Mouse (Mus musculus) ovary, postnatal 10 days (tissue): ENCODE results near the gene Clip1.
"Not testable (repeated sequence)": the region's sequence is repeated elsewhere in the genome, so short reads cannot be mapped to it uniquely, and the experiment has no call there.

Experiments
- DNase-seq: peaks from one replicate; pipeline ENCODE4 v3.0.0; 2022; ENCODE audit warnings: low spot score

Clip1 gene

GRCm38 (mm10) chr5:123684221-123685144, at the start of gene Clip1:
Gene Clip1, minus strand, starts transcription at chr5:123684618.
- DNase-seq: peak; percentile 46

GRCm38 (mm10) chr5:123730981-123731380, 46.6 kb upstream of the Clip1 start:
- DNase-seq: no peak

- DNase-seq: not testable (repeated sequence)
Observed at GRCm38 (mm10) chr5:123723816-123724215, 39.4 kb upstream of the Clip1 start.

GRCm38 (mm10) chr5:123720328-123721311, 36.2 kb upstream of the Clip1 start, which contains the start of gene Zcchc8:
Gene Zcchc8, minus strand, starts transcription at chr5:123721100.
- peak; percentile 79 for DNase-seq

GRCm38 (mm10) chr5:123714622-123715021, 30.2 kb upstream of the Clip1 start:
- DNase-seq: no peak

- DNase-seq: no peak
Observed at GRCm38 (mm10) chr5:123713782-123714181, 29.4 kb upstream of the Clip1 start.

GRCm38 (mm10) chr5:123709571-123709970, 25.2 kb upstream of the Clip1 start:
- DNase-seq: no peak

GRCm38 (mm10) chr5:123708598-123708997, 24.2 kb upstream of the Clip1 start:
- DNase-seq: no peak

- no peak for DNase-seq
Observed at GRCm38 (mm10) chr5:123700625-123701024, 16.2 kb upstream of the Clip1 start.

GRCm38 (mm10) chr5:123699198-123699597, 14.8 kb upstream of the Clip1 start:
- peak; percentile 42 for DNase-seq

- DNase-seq: no peak
Observed at GRCm38 (mm10) chr5:123696961-123697360, 12.5 kb upstream of the Clip1 start.

GRCm38 (mm10) chr5:123696244-123696643, 11.8 kb upstream of the Clip1 start:
- no peak for DNase-seq

- DNase-seq: no peak
Observed at GRCm38 (mm10) chr5:123694468-123694867, 10.1 kb upstream of the Clip1 start.

- peak; percentile 36 for DNase-seq
Observed at GRCm38 (mm10) chr5:123683377-123684220, 819 bp downstream of the Clip1 start.

- no peak for DNase-seq
Observed at GRCm38 (mm10) chr5:123683043-123683376, 1.4 kb downstream of the Clip1 start.

GRCm38 (mm10) chr5:123682372-123682771, 2.0 kb downstream of the Clip1 start:
- no peak for DNase-seq

- no peak for DNase-seq
Observed at GRCm38 (mm10) chr5:123679546-123680263, 4.7 kb downstream of the Clip1 start.

GRCm38 (mm10) chr5:123679106-123679505, 5.3 kb downstream of the Clip1 start:
- no peak for DNase-seq

GRCm38 (mm10) chr5:123675717-123676116, 8.7 kb downstream of the Clip1 start:
- DNase-seq: no peak

GRCm38 (mm10) chr5:123675221-123675620, 9.2 kb downstream of the Clip1 start:
- DNase-seq: no peak

- DNase-seq: no peak
Observed at GRCm38 (mm10) chr5:123671473-123671820, 13.0 kb downstream of the Clip1 start.
